Mouse (Mus musculus): ENCODE data around the gene Ldhc. TPM values are rescaled to one million over a fixed set of nuclear protein-coding genes. Genes with fewer than 3 reads are reported as not detected.
"Not testable (repeated sequence)": the region's sequence is repeated elsewhere in the genome, so short reads cannot be mapped to it uniquely, and the experiment has no call there.

The Ldhc gene
- polyA plus RNA-seq (2014; fragmentation: Nextera tagmentation; extraction: Ambion mirVana) = 0.26 TPM in 1 of 2 replicates, not detected in the other

DNA sequence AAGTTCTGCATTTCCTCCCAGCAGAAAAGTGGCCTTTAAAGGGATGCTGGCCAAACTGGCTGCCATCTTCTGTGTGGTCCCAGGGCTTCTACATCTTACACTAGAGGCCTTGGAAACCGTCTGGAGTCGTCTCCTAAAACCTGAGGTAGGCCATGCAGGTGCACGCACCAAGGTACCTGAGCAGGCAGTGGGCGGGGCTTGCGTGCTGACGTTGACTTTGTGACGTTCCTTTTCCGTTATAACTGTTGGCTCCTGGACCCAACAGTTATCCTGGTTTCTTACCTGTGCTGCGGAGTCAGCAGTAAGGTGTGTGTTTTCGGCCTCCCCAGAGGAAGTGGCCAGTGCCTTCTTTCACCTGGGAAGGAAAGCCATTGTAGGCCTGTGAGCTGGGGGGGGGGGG is at the start of gene Ldhc:
Ldhc (plus strand) TSS at position 208 of the 400 bp plus-strand sequence.
- Histone ChIP-seq H3K27me3 (ENCODE audit: control insufficient read depth, insufficient read depth, low read length) (no peaks in the 10 kb centered on the region), H3K36me3 (replicated peaks; ENCODE audit: control insufficient read depth, insufficient read depth, low read depth, low read length) (no peaks in the 10 kb centered on the region), H3K4me2 (ENCODE audit: low read depth, low read length) (no peak within 1 kb of the TSS), H3K9me3 (replicated peaks; ENCODE audit: control insufficient read depth, low read length) (no peaks in the 10 kb centered on the region), H3K27ac (replicated peaks; ENCODE audit: low read depth, low read length) (no peak within 1 kb of the TSS), H3K9ac (replicated peaks; ENCODE audit: low read length) (no peak within 1 kb of the TSS), H3K4me1 (ENCODE audit: control insufficient read depth, insufficient read depth, low read length) (no peaks in the 10 kb centered on the region), H3K4me3 (ENCODE audit: low read depth, low read length) (no peak within 1 kb of the TSS)
- ATAC-seq (replicated peaks; ENCODE audit: insufficient number of reproducible peaks, low FRiP score, low TSS enrichment, low read depth) = no peak
- 36% methylated on average over 10 of the region's 10 CpGs for WGBS
- no peak for DNase-seq (ENCODE audit: low spot score)

DNA sequence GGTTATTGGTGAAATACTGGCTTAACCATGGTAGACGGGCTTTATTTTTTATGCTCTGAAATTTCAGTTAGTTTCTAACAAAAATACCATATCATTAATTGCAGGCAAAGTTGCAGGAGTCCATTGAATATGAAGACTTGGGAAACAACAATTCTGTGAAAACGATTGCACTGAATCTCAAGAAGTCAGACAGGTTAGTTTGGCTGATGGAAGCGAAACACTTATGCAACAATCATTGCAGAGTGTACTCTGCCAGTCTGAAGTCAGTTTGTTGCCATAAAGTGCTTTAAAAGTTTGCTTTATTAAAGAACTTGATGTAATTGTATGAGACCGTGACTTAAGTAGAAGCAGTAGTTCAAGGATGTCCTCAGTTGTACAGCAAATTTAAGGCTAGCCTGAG is 47.0 kb upstream of the Ldhc start:
- Histone ChIP-seq H3K4me2 (ENCODE audit: low read depth, low read length) (no peak overlapping the region), H3K27ac (replicated peaks; ENCODE audit: low read depth, low read length) (no peak overlapping the region), H3K27me3 (ENCODE audit: control insufficient read depth, insufficient read depth, low read length) (no peaks in the 10 kb centered on the region), H3K9me3 (replicated peaks; ENCODE audit: control insufficient read depth, low read length) (no peaks in the 10 kb centered on the region), H3K4me3 (ENCODE audit: low read depth, low read length) (no peak overlapping the region), H3K9ac (replicated peaks; ENCODE audit: low read length) (no peak overlapping the region), H3K36me3 (replicated peaks; ENCODE audit: control insufficient read depth, insufficient read depth, low read depth, low read length) (peaks cover 11% of the 10 kb centered on the region), H3K4me1 (ENCODE audit: control insufficient read depth, insufficient read depth, low read length) (no peaks in the 10 kb centered on the region)
- ATAC-seq (replicated peaks; ENCODE audit: insufficient number of reproducible peaks, low FRiP score, low TSS enrichment, low read depth) (no peak), DNase-seq (ENCODE audit: low spot score) (no peak)
- 87% methylated on average over 4 of the region's 4 CpGs for WGBS

DNA sequence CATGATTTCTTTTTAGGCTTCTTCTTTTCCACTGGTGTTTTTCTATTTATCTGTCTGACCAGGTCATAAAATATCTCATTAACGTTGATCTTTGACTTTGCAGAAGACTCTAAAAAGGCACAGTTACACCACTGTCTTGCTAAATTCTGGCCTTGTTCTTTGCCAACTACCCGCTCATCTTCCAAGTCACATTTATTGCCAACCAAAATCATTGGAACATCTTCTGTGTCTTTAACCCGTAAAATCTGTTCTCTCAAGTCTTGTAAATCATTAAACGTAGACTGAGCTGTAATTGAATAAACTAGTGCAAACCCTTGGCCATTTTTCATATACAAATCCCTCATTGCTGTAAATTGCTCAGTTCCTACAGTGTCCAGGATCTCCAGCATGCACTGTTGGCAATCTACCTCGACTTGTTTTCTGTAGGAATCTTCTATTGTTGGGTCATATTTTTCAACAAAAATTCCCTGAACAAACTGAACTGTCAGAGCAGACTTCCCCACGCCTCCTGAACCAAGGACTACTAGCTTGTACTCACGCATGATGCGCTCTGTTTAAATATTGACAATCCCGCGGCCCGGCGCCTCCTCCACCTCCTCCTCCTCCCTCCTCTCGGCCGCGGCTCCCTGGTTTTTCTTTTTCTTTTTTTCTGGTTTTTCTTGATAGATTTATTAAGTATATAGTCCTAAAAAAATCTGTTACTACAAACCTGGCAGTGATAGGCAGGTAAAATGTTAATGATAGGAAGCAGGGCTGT is 39.9 kb upstream of the Ldhc start:
- not testable (repeated sequence) for H3K4me3 ChIP-seq (ENCODE audit: low read depth, low read length); H3K36me3 ChIP-seq (replicated peaks; ENCODE audit: control insufficient read depth, insufficient read depth, low read depth, low read length); H3K4me1 ChIP-seq (ENCODE audit: control insufficient read depth, insufficient read depth, low read length); H3K9me3 ChIP-seq (replicated peaks; ENCODE audit: control insufficient read depth, low read length); DNase-seq (ENCODE audit: low spot score); H3K27me3 ChIP-seq (ENCODE audit: control insufficient read depth, insufficient read depth, low read length); H3K27ac ChIP-seq (replicated peaks; ENCODE audit: low read depth, low read length); H3K4me2 ChIP-seq (ENCODE audit: low read depth, low read length); ATAC-seq (replicated peaks; ENCODE audit: insufficient number of reproducible peaks, low FRiP score, low TSS enrichment, low read depth); H3K9ac ChIP-seq (replicated peaks; ENCODE audit: low read length)
- 93% methylated on average over 15 of the region's 15 CpGs for WGBS

DNA sequence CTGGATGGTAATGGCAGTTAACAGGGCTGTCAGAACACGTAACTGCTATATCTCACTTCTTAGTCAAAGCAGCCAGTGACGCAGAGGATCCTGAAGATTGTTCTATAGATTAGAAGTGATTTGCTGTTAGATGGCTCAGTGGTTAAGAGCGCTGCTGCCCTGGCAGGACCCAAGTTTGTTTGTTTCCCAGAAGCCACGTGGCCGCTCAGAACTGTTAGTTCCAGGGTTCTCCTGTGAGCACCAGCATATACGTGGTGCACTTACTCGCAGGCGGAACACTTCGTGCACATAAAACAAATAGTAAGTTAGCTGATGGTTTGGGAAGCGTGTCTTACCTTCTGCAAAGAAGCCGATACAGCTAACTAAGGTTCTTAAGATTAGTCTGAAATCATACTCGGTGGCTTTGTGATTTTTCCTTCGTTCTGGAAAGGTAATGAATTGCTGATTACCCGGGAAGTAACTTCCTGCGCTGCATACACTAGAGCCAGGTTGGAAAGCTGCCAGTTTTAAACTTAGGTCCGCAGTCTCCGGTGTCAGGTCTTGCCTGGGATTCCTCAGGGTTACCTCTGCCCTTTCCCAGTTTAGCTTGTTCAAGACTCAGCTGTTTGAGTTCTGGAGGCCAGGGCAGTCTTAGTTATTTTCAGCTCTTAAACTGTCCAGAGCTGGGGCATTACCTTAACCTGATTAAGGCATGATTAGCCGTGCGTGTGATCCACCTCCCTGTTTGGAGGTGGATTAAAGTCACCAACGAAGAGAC is 33.8 kb upstream of the Ldhc start:
- no peak for ATAC-seq (replicated peaks; ENCODE audit: insufficient number of reproducible peaks, low FRiP score, low TSS enrichment, low read depth)
- DNase-seq (ENCODE audit: low spot score) = no peak
- H3K27ac ChIP-seq (replicated peaks; ENCODE audit: low read depth, low read length) = no peak overlapping the region
- 80% methylated on average over 20 of the region's 20 CpGs for WGBS
- H3K4me3 ChIP-seq (ENCODE audit: low read depth, low read length) = no peak overlapping the region
- H3K4me1 ChIP-seq (ENCODE audit: control insufficient read depth, insufficient read depth, low read length) = no peaks in the 10 kb centered on the region
- H3K9me3 ChIP-seq (replicated peaks; ENCODE audit: control insufficient read depth, low read length) = no peaks in the 10 kb centered on the region; the same call in 1 of the 2 replicates
- peaks cover 5% of the 10 kb centered on the region for H3K36me3 ChIP-seq (replicated peaks; ENCODE audit: control insufficient read depth, insufficient read depth, low read depth, low read length)
- H3K9ac ChIP-seq (replicated peaks; ENCODE audit: low read length) = no peak overlapping the region
- no peak overlapping the region for H3K4me2 ChIP-seq (ENCODE audit: low read depth, low read length)
- no peaks in the 10 kb centered on the region for H3K27me3 ChIP-seq (ENCODE audit: control insufficient read depth, insufficient read depth, low read length)

DNA sequence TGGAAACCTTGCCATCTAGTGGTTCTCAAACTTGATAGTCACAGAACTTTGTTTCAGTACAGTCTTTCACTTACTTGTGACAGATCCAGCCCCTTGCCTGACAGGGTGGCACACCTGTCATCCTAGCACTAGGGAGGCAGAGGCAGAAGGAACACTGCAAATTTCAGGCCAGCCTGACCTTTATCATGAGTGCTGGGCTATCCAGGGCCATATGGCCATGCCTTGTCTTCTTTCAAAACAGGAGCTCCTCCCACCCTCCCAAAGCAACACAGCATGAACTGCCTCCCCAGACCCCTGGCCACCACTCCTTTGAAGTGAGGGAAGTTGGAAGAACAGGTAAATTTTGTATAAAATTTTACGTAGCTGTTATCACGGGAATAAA is 33.2 kb upstream of the Ldhc start:
- no peaks in the 10 kb centered on the region for H3K4me1 ChIP-seq (ENCODE audit: control insufficient read depth, insufficient read depth, low read length)
- no peak overlapping the region for H3K27ac ChIP-seq (replicated peaks; ENCODE audit: low read depth, low read length)
- no peak for ATAC-seq (replicated peaks; ENCODE audit: insufficient number of reproducible peaks, low FRiP score, low TSS enrichment, low read depth)
- H3K4me2 ChIP-seq (ENCODE audit: low read depth, low read length) = no peak overlapping the region
- H3K4me3 ChIP-seq (ENCODE audit: low read depth, low read length) = no peak overlapping the region
- H3K36me3 ChIP-seq (replicated peaks; ENCODE audit: control insufficient read depth, insufficient read depth, low read depth, low read length) = no peaks in the 10 kb centered on the region; the same call in none of the 2 replicates
- no peaks in the 10 kb centered on the region for H3K27me3 ChIP-seq (ENCODE audit: control insufficient read depth, insufficient read depth, low read length)
- no peak overlapping the region for H3K9ac ChIP-seq (replicated peaks; ENCODE audit: low read length)
- H3K9me3 ChIP-seq (replicated peaks; ENCODE audit: control insufficient read depth, low read length) = no peaks in the 10 kb centered on the region; the same call in 1 of the 2 replicates
- WGBS = 91% methylated on average over 2 of the region's 2 CpGs
- no peak for DNase-seq (ENCODE audit: low spot score)

DNA sequence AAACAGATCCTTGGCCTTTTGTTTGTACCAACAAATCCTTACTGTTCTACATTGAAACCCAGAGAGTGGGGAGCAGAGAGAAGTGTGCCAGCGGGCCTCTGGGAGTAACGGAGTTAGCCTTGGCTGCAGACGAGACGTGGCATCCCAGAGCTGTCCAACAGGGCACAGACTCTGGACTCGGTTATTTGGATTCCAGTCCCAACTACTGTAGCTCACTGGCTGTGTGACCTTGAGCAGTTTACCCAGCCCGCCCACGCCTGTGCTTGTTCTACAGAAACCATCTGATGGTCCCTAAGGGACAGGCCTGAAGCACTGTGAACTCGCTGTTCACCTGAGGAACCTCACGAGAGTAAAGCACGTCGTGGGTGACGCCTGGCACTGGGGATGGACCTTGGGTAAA is 31.1 kb upstream of the Ldhc start:
- H3K27me3 ChIP-seq (ENCODE audit: control insufficient read depth, insufficient read depth, low read length) = no peaks in the 10 kb centered on the region
- DNase-seq (ENCODE audit: low spot score) (no peak), ATAC-seq (replicated peaks; ENCODE audit: insufficient number of reproducible peaks, low FRiP score, low TSS enrichment, low read depth) (no peak)
- no peaks in the 10 kb centered on the region for H3K36me3 ChIP-seq (replicated peaks; ENCODE audit: control insufficient read depth, insufficient read depth, low read depth, low read length)
- H3K4me1 ChIP-seq (ENCODE audit: control insufficient read depth, insufficient read depth, low read length) = no peaks in the 10 kb centered on the region
- no peak overlapping the region for H3K9ac ChIP-seq (replicated peaks; ENCODE audit: low read length)
- WGBS = 87% methylated on average over 12 of the region's 12 CpGs
- no peak overlapping the region for H3K27ac ChIP-seq (replicated peaks; ENCODE audit: low read depth, low read length)
- no peak overlapping the region for H3K4me3 ChIP-seq (ENCODE audit: low read depth, low read length)
- no peak overlapping the region for H3K4me2 ChIP-seq (ENCODE audit: low read depth, low read length)
- H3K9me3 ChIP-seq (replicated peaks; ENCODE audit: control insufficient read depth, low read length) = no peaks in the 10 kb centered on the region; the same call in 1 of the 2 replicates

DNA sequence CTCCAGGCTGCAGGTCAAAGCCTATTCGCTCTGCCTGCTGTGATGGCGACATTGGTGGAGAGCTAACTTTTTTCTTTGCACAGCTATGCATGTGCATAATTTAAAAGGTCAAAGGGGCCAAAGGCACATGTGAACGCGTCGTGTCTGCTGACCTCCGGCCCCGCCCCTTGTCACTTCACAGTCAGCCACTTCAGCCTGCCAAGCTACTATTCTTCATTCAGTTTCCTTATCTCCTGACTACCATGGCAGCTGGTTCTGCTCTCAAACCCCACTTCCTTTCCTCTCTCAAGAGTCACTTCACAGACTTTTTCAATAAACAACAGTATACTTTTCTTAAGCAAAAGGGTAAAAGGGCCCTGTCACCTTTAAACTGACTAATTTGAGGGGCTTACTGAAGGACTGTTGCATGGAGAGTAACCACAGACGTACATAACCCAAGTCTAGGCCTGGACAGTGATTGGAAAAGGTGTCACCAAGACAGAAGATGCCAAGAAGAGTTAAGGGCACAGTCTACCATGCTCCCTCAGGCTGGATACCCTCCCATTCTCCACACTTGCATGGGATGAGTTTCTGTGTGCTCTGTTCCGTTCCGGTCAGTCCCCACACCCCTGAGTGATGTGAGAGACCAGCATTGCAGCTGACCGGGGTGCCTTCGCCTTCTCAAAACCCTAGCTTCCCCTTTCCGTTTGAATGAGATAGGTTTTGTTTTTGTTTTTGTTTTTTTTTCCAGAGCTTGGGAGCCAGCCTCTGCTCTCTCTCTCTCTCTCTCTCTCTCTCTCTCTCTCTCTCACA is 30.0 kb upstream of the Ldhc start:
- ATAC-seq (replicated peaks; ENCODE audit: insufficient number of reproducible peaks, low FRiP score, low TSS enrichment, low read depth) (no peak), DNase-seq (ENCODE audit: low spot score) (no peak)
- Histone ChIP-seq H3K9me3 (replicated peaks; ENCODE audit: control insufficient read depth, low read length) (no peaks in the 10 kb centered on the region; the same call in 1 of the 2 replicates), H3K4me1 (ENCODE audit: control insufficient read depth, insufficient read depth, low read length) (no peaks in the 10 kb centered on the region), H3K9ac (replicated peaks; ENCODE audit: low read length) (no peak overlapping the region), H3K4me3 (ENCODE audit: low read depth, low read length) (no peak overlapping the region), H3K27me3 (ENCODE audit: control insufficient read depth, insufficient read depth, low read length) (no peaks in the 10 kb centered on the region), H3K4me2 (ENCODE audit: low read depth, low read length) (no peak overlapping the region), H3K36me3 (replicated peaks; ENCODE audit: control insufficient read depth, insufficient read depth, low read depth, low read length) (no peaks in the 10 kb centered on the region), H3K27ac (replicated peaks; ENCODE audit: low read depth, low read length) (no peak overlapping the region)
- WGBS = 60% methylated on average over 13 of the region's 13 CpGs

Measured in embryonic facial prominence, embryonic 11.5 days (tissue).